Comparison of ENCODE assay signal across 26 mouse cellular contexts in the genomic region with DNA sequence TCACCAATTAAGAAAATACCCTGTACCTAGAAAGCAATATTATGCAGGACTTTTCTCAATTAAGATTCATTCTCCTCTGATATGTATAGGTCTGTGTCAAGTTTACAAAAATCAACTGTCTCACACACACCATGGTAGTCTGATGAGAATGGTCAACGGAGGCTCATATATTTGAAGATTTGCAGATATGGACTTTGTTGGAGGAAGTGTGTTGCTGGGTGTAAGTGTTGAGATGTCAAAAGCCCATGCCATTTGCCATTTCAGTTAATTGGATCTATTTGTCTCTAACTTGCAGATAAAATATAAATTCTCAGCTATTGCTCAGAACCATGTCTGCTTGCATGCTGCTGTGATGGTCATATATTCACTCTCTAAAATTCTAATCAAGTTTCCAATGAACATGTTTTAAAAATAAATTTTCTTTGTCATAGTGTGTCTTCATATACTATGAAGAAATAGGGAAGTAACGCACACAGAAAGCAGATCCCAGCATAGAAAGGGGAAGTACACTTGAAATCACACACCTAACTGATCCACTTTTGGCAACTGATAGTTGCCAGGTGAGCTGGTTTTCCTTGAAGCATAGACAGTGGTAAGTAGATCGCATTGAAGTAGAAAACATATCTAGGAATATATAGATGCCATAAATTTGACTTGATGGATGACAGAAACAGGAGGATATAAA.
DNase-seq lines count a peak whose midpoint lies in the region; ATAC-seq and TF ChIP-seq lines count a peak whose summit lies in the region.
"Had no signal": no experiment of that assay in that cellular context is flagged by ENCODE, and none has a peak within 500 bp of the region (broad histone marks: within the 10 kb centered on the region; RNA-seq: fewer than 3 reads in every experiment).

No protein-coding gene starts in this region.

- H3K9me3 ChIP-seq in MEL (replicated peaks; ENCODE audit: insufficient read depth, low read length) = no peaks in the 10 kb centered on the region
- H3K9me3 ChIP-seq in forebrain, embryonic 15.5 days = no peaks in the 10 kb centered on the region
- H3K9me3 ChIP-seq: embryonic facial prominence, embryonic 12.5 days; embryonic facial prominence, embryonic 15.5 days; heart, embryonic 10.5 days; hindbrain, embryonic 10.5 days; hindbrain, embryonic 13.5 days; intestine, embryonic 15.5 days had no signal

- H3K27ac ChIP-seq in MEL (ENCODE audit: control insufficient read depth, low read depth, low read length) = no peak overlapping the region
- no peak overlapping the region for H3K27ac ChIP-seq in kidney, adult 2 months (ENCODE audit: insufficient read depth, low read depth, low read length)
- H3K27ac ChIP-seq in forebrain, embryonic 15.5 days (replicated peaks) = no peak overlapping the region
- H3K27ac ChIP-seq: embryonic facial prominence, embryonic 12.5 days; embryonic facial prominence, embryonic 15.5 days; heart, adult 2 months; heart, embryonic 10.5 days; hindbrain, embryonic 10.5 days; hindbrain, embryonic 13.5 days; intestine, embryonic 15.5 days had no signal

- no peaks in the 10 kb centered on the region for H3K27me3 ChIP-seq in MEL (ENCODE audit: control insufficient read depth in 1 of 2, insufficient read depth in 2 of 2, low read length in 2 of 2)
- no peaks in the 10 kb centered on the region for H3K27me3 ChIP-seq in splenic B cell, adult 2 months (ENCODE audit: control insufficient read depth, insufficient read depth, low read length, poor library complexity, severe bottlenecking)
- H3K27me3 ChIP-seq in kidney, adult 2 months (replicated peaks; ENCODE audit: control insufficient read depth, insufficient read depth, low read length) = no peaks in the 10 kb centered on the region
- no peaks in the 10 kb centered on the region for H3K27me3 ChIP-seq in forebrain, embryonic 15.5 days
- H3K27me3 ChIP-seq: CH12.LX; embryonic facial prominence, embryonic 12.5 days; embryonic facial prominence, embryonic 15.5 days; hindbrain, embryonic 13.5 days; intestine, embryonic 15.5 days; Patski had no signal

- no peak overlapping the region for H3K4me2 ChIP-seq in forebrain, embryonic 15.5 days (replicated peaks)
- H3K4me2 ChIP-seq: embryonic facial prominence, embryonic 12.5 days; embryonic facial prominence, embryonic 15.5 days; hindbrain, embryonic 13.5 days; intestine, embryonic 15.5 days had no signal

- H3K36me3 ChIP-seq in MEL (ENCODE audit: control insufficient read depth in 1 of 2, insufficient read depth in 2 of 2, low read length in 2 of 2) = no peaks in the 10 kb centered on the region
- H3K36me3 ChIP-seq in splenic B cell, adult 2 months (ENCODE audit: control insufficient read depth, insufficient read depth, low read length, poor library complexity, severe bottlenecking) = no peaks in the 10 kb centered on the region
- H3K36me3 ChIP-seq in kidney, adult 2 months (ENCODE audit: control insufficient read depth, insufficient read depth, low read length) = no peaks in the 10 kb centered on the region
- H3K36me3 ChIP-seq in forebrain, embryonic 15.5 days = no peaks in the 10 kb centered on the region
- H3K36me3 ChIP-seq: embryonic facial prominence, embryonic 12.5 days; embryonic facial prominence, embryonic 15.5 days; G1E; heart, embryonic 10.5 days; hindbrain, embryonic 10.5 days; hindbrain, embryonic 13.5 days; intestine, embryonic 15.5 days had no signal

- no peak overlapping the region for H3K4me3 ChIP-seq in MEL (ENCODE audit: control insufficient read depth in 1 of 2, insufficient read depth in 1 of 2, low read depth in 2 of 2, low read length in 2 of 2)
- H3K4me3 ChIP-seq in kidney, adult 2 months (ENCODE audit: insufficient read depth, low read depth, low read length) = no peak overlapping the region
- H3K4me3 ChIP-seq in forebrain, embryonic 15.5 days = no peak overlapping the region
- H3K4me3 ChIP-seq: embryonic facial prominence, embryonic 12.5 days; embryonic facial prominence, embryonic 15.5 days; heart, adult 2 months; heart, embryonic 10.5 days; hindbrain, embryonic 10.5 days; hindbrain, embryonic 13.5 days; intestine, embryonic 15.5 days had no signal

- H3K4me1 ChIP-seq in MEL (ENCODE audit: control insufficient read depth in 1 of 2, insufficient read depth in 2 of 2, low read length in 2 of 2) = no peaks in the 10 kb centered on the region
- H3K4me1 ChIP-seq in kidney, adult 2 months (ENCODE audit: control insufficient read depth, insufficient read depth, low read length) = no peaks in the 10 kb centered on the region
- no peaks in the 10 kb centered on the region for H3K4me1 ChIP-seq in forebrain, embryonic 15.5 days
- H3K4me1 ChIP-seq: embryonic facial prominence, embryonic 12.5 days; embryonic facial prominence, embryonic 15.5 days; heart, embryonic 10.5 days; hindbrain, embryonic 10.5 days; hindbrain, embryonic 13.5 days; intestine, embryonic 15.5 days had no signal

- H3K9ac ChIP-seq in MEL (ENCODE audit: control insufficient read depth, low read depth, low read length, poor library complexity, severe bottlenecking) = no peak overlapping the region
- no peak overlapping the region for H3K9ac ChIP-seq in forebrain, embryonic 15.5 days (replicated peaks)
- H3K9ac ChIP-seq: embryonic facial prominence, embryonic 12.5 days; embryonic facial prominence, embryonic 15.5 days; hindbrain, embryonic 13.5 days; intestine, embryonic 15.5 days had no signal

- peak; percentile 90 for ATAC-seq in common myeloid progenitor, adult 5-6 weeks (replicated peaks; ENCODE audit: low read depth, poor library complexity, severe bottlenecking)
- ATAC-seq in megakaryocyte, adult 5-6 weeks (ENCODE audit: poor library complexity, severe bottlenecking) = peak; percentile 95
- no peak for ATAC-seq in forebrain, embryonic 15.5 days (replicated peaks)
- ATAC-seq: forebrain, embryonic 14.5 days; hindbrain, embryonic 16.5 days; intestine, embryonic 15.5 days; Patski had no signal

- H3K79me2 ChIP-seq in MEL (ENCODE audit: control insufficient read depth, insufficient read depth, low read length, poor library complexity) = no peaks in the 10 kb centered on the region

- no peak for TF ChIP-seq RAD21 in MEL (IDR thresholded peaks at IDR 0.05; ENCODE audit: low read depth, low read length)

- TF ChIP-seq CTCF in MEL (IDR thresholded peaks at IDR 0.05 in 2 of 3, conservative IDR thresholded peaks at IDR 0.05 in 1 of 3; ENCODE audit: control insufficient read depth in 1 of 3, insufficient read depth in 1 of 3, low read depth in 2 of 3, low read length in 3 of 3, poor library complexity in 1 of 3, severe bottlenecking in 1 of 3) = no peak
- TF ChIP-seq CTCF in kidney, adult 2 months (conservative IDR thresholded peaks at IDR 0.05; ENCODE audit: insufficient read depth, insufficient read length, low read depth, low read length) = no peak

- TF ChIP-seq POLR2A in MEL (IDR thresholded peaks at IDR 0.05; ENCODE audit: control insufficient read depth in 1 of 2, insufficient read depth in 1 of 2, low read depth in 1 of 2, low read length in 2 of 2, poor library complexity in 1 of 2) = no peak
- no peak for TF ChIP-seq POLR2A in kidney, adult 2 months (IDR thresholded peaks at IDR 0.05; ENCODE audit: low read depth, low read length)

- DNase-seq in MEL (ENCODE audit: low read depth, low spot score) = peak; percentile 46
- DNase-seq in splenic B cell, adult 2 months (ENCODE audit: low read depth, low spot score) = peak; percentile 49
- DNase-seq in Muller cell, postnatal 12 days (ENCODE audit: inconsistent ontology term) = no peak
- no peak for DNase-seq in kidney, adult 2 months
- DNase-seq in cerebellum, adult 9-11 months = no peak
- DNase-seq: adrenal gland, adult 2 months; adrenal gland, postnatal 14 days; cerebellum, adult 11-12 months; cerebellum, adult 8-10 months; cerebellum, postnatal 14 days; gastrocnemius, postnatal 25 days; heart, adult 2 months had no signal

- TF ChIP-seq EP300 in MEL (IDR thresholded peaks at IDR 0.05; ENCODE audit: low read depth in 1 of 2, low read length in 2 of 2) = peak in 1 of 2 experiments; percentile 33; a peak in 2 of 4 replicates

- WGBS in kidney, adult 2 months = 90% methylated on average over 3 of the region's 3 CpGs
- whole genome bisulfite sequencing in forebrain, embryonic 15.5 days = 96% methylated on average over 3 of the region's 3 CpGs

TF ChIP-seq in MEL, 35 proteins besides CTCF, POLR2A, EP300 and RAD21:
- TF ChIP-seq NELFE (IDR thresholded peaks at IDR 0.05; ENCODE audit: low read depth, low read length) = no peak
- TF ChIP-seq NRF1 (IDR thresholded peaks at IDR 0.05; ENCODE audit: insufficient read depth, low read depth, low read length, poor library complexity, severe bottlenecking) = no peak
- TF ChIP-seq BHLHE40 (IDR thresholded peaks at IDR 0.05; ENCODE audit: borderline replicate concordance, low read depth, low read length) = no peak
- TF ChIP-seq UBTF (IDR thresholded peaks at IDR 0.05; ENCODE audit: borderline replicate concordance, insufficient read depth, low read depth, low read length) = no peak
- no peak for TF ChIP-seq POLR2AphosphoS5 (IDR thresholded peaks at IDR 0.05; ENCODE audit: borderline replicate concordance, low read depth, low read length)
- no peak for TF ChIP-seq MYC (IDR thresholded peaks at IDR 0.05; ENCODE audit: low read depth, low read length)
- TF ChIP-seq CHD2 (IDR thresholded peaks at IDR 0.05; ENCODE audit: low read length) = no peak
- no peak for TF ChIP-seq POLR2AphosphoS2 (IDR thresholded peaks at IDR 0.05; ENCODE audit: low read length)
- TF ChIP-seq GABPA (IDR thresholded peaks at IDR 0.05; ENCODE audit: low read depth, low read length) = no peak
- TF ChIP-seq JUND (IDR thresholded peaks at IDR 0.05; ENCODE audit: low read depth, low read length) = no peak
- no peak for TF ChIP-seq MAFK (IDR thresholded peaks at IDR 0.05; ENCODE audit: borderline replicate concordance, low read depth, low read length)
- no peak for TF ChIP-seq RCOR1 (IDR thresholded peaks at IDR 0.05; ENCODE audit: low read depth, low read length)
- no peak for TF ChIP-seq ZC3H11A (IDR thresholded peaks at IDR 0.05; ENCODE audit: low read depth, low read length)
- TF ChIP-seq MXI1 (IDR thresholded peaks at IDR 0.05; ENCODE audit: low read depth, low read length) = no peak
- TF ChIP-seq MEF2A (IDR thresholded peaks at IDR 0.05; ENCODE audit: extremely low read depth, insufficient replicate concordance, low read depth, low read length, poor library complexity, severe bottlenecking) = no peak

Comparison
In these comparisons a context has a peak if more than half of its experiments do, and no peak if none do; other contexts are left out.
1. DNase-seq: peak in MEL (single experiment) and splenic B cell, adult 2 months (single experiment); none in Muller cell, postnatal 12 days (single experiment), kidney, adult 2 months (single experiment) and cerebellum, adult 9-11 months (single experiment).